Mouse (Mus musculus) thymus, postnatal 25 days (tissue): ENCODE data around the gene Lrit3.
A peak's percentile ranks its signal among the peaks of the same experiment; 100 is the strongest.

Experiments
- DNase-seq: peaks from one replicate; pipeline ENCODE4 v3.0.0; 2022

Gene Lrit3

GRCm38 (mm10) chr3:129803765-129804164 is at the start of gene Lrit3:
TSS of gene Lrit3 (minus strand) at chr3:129804030.
- DNase-seq = no peak

GRCm38 (mm10) chr3:129846846-129847245 is 43.0 kb upstream of the Lrit3 start:
- no peak for DNase-seq

- DNase-seq = no peak
These were observed 42.0 kb upstream of the Lrit3 start for GRCm38 (mm10) chr3:129845868-129846267.

GRCm38 (mm10) chr3:129838017-129838416 is 34.2 kb upstream of the Lrit3 start:
- no peak for DNase-seq

GRCm38 (mm10) chr3:129836965-129837364 is 33.1 kb upstream of the Lrit3 start:
- DNase-seq = no peak

- DNase-seq = no peak
These were observed 32.3 kb upstream of the Lrit3 start for GRCm38 (mm10) chr3:129836051-129836697.

GRCm38 (mm10) chr3:129835388-129835934 is 31.6 kb upstream of the Lrit3 start, which contains the start of gene Cfi:
TSS of gene Cfi (plus strand) at chr3:129835884.
- no peak for DNase-seq

GRCm38 (mm10) chr3:129831035-129831568 is 27.3 kb upstream of the Lrit3 start, which contains the start of gene Gar1:
TSS of gene Gar1 (minus strand) at chr3:129831396.
- peak; percentile 93 for DNase-seq

GRCm38 (mm10) chr3:129830626-129831025 is 26.8 kb upstream of the Lrit3 start:
- DNase-seq = peak; percentile 61

- DNase-seq = no peak
These were observed 23.9 kb upstream of the Lrit3 start for GRCm38 (mm10) chr3:129827691-129828090.

GRCm38 (mm10) chr3:129826691-129827090 is 22.9 kb upstream of the Lrit3 start:
- DNase-seq = no peak

- DNase-seq = no peak
These were observed 21.1 kb upstream of the Lrit3 start for GRCm38 (mm10) chr3:129824891-129825290.

- no peak for DNase-seq
These were observed 20.3 kb upstream of the Lrit3 start for GRCm38 (mm10) chr3:129824146-129824545.

- DNase-seq = peak; percentile 5
These were observed 19.5 kb upstream of the Lrit3 start for GRCm38 (mm10) chr3:129823293-129823692.

GRCm38 (mm10) chr3:129822206-129822775 is 18.5 kb upstream of the Lrit3 start, which contains the start of gene Rrh:
TSS of gene Rrh (minus strand) at chr3:129822587.
- no peak for DNase-seq

- no peak for DNase-seq
These were observed 17.9 kb upstream of the Lrit3 start for GRCm38 (mm10) chr3:129821736-129822135.

GRCm38 (mm10) chr3:129820847-129821246 is 17.0 kb upstream of the Lrit3 start:
- no peak for DNase-seq

- DNase-seq = no peak
These were observed 4.8 kb downstream of the Lrit3 start for GRCm38 (mm10) chr3:129799011-129799410.

GRCm38 (mm10) chr3:129798551-129798950 is 5.3 kb downstream of the Lrit3 start:
- DNase-seq = no peak

GRCm38 (mm10) chr3:129797341-129797740 is 6.5 kb downstream of the Lrit3 start:
- DNase-seq = no peak

GRCm38 (mm10) chr3:129793801-129794200 is 10.0 kb downstream of the Lrit3 start:
- no peak for DNase-seq

- no peak for DNase-seq
These were observed 21.1 kb downstream of the Lrit3 start for GRCm38 (mm10) chr3:129782746-129783145.

- no peak for DNase-seq
These were observed 22.4 kb downstream of the Lrit3 start for GRCm38 (mm10) chr3:129781435-129781834.

- DNase-seq = no peak
These were observed 32.6 kb downstream of the Lrit3 start for GRCm38 (mm10) chr3:129771210-129771609.
